Mouse (Mus musculus): Measurements from ENCODE around the gene Hoxc5.
A peak's percentile ranks its signal among the peaks of the same experiment; 100 is the strongest.

Gene Hoxc5

GRCm38 (mm10) chr15:102988078-102988477, 20.8 kb downstream of the Hoxc5 start:
- DNase-seq (ENCODE audit: low spot score in 2 of 2) = no peak

- no peak for DNase-seq (ENCODE audit: low spot score in 2 of 2)
These were observed 23.5 kb downstream of the Hoxc5 start, which contains the start of gene Hoxc8 for GRCm38 (mm10) chr15:102990461-102991397. Gene Hoxc8 (plus strand): TSS chr15:102990607.

- no peak for DNase-seq (ENCODE audit: low spot score in 2 of 2)
These were observed 24.5 kb downstream of the Hoxc5 start for GRCm38 (mm10) chr15:102991782-102992181.

GRCm38 (mm10) chr15:102992206-102992605, 25.0 kb downstream of the Hoxc5 start:
- no peak for DNase-seq (ENCODE audit: low spot score in 2 of 2)

- DNase-seq (ENCODE audit: low spot score in 2 of 2) = no peak
These were observed 25.6 kb downstream of the Hoxc5 start for GRCm38 (mm10) chr15:102992863-102993262.

GRCm38 (mm10) chr15:102996548-102996947, 29.3 kb downstream of the Hoxc5 start:
- DNase-seq (ENCODE audit: low spot score in 2 of 2) = no peak

- no peak for DNase-seq (ENCODE audit: low spot score in 2 of 2)
These were observed 30.2 kb downstream of the Hoxc5 start for GRCm38 (mm10) chr15:102997431-102997830.

GRCm38 (mm10) chr15:102997939-102998355, 30.7 kb downstream of the Hoxc5 start, which contains the start of gene Hoxc6:
Gene Hoxc6 (plus strand): TSS chr15:102998257.
- no peak for DNase-seq (ENCODE audit: low spot score in 2 of 2)

GRCm38 (mm10) chr15:102998608-102999182, 31.5 kb downstream of the Hoxc5 start:
- no peak for DNase-seq (ENCODE audit: low spot score in 2 of 2)

- DNase-seq (ENCODE audit: low spot score in 2 of 2) = peak; percentile 68 to 70
These were observed 32.1 kb downstream of the Hoxc5 start for GRCm38 (mm10) chr15:102999183-102999831.

- DNase-seq (ENCODE audit: low spot score in 2 of 2) = no peak
These were observed 32.7 kb downstream of the Hoxc5 start for GRCm38 (mm10) chr15:102999955-103000354.

GRCm38 (mm10) chr15:103000501-103000901, 33.3 kb downstream of the Hoxc5 start:
- DNase-seq (ENCODE audit: low spot score in 2 of 2) = no peak

GRCm38 (mm10) chr15:103001370-103001769, 34.1 kb downstream of the Hoxc5 start:
- DNase-seq (ENCODE audit: low spot score in 2 of 2) = no peak

- DNase-seq (ENCODE audit: low spot score in 2 of 2) = no peak
These were observed 34.9 kb downstream of the Hoxc5 start for GRCm38 (mm10) chr15:103002156-103002555.

- no peak for DNase-seq (ENCODE audit: low spot score in 2 of 2)
These were observed 35.7 kb downstream of the Hoxc5 start for GRCm38 (mm10) chr15:103002821-103003448.

GRCm38 (mm10) chr15:103005308-103005707, 38.1 kb downstream of the Hoxc5 start:
- no peak for DNase-seq (ENCODE audit: low spot score in 2 of 2)

- DNase-seq (ENCODE audit: low spot score in 2 of 2) = no peak
These were observed 38.6 kb downstream of the Hoxc5 start for GRCm38 (mm10) chr15:103005797-103006196.

- DNase-seq (ENCODE audit: low spot score in 2 of 2) = no peak
These were observed 39.1 kb downstream of the Hoxc5 start for GRCm38 (mm10) chr15:103006326-103006725.

GRCm38 (mm10) chr15:103009265-103010111, 42.2 kb downstream of the Hoxc5 start:
- DNase-seq (ENCODE audit: low spot score in 2 of 2) = no peak

- no peak for DNase-seq (ENCODE audit: low spot score in 2 of 2)
These were observed 43.0 kb downstream of the Hoxc5 start for GRCm38 (mm10) chr15:103010112-103010846.

All from heart, adult 9 months (tissue).